Mouse (Mus musculus) liver, postnatal 0 days (tissue): Measurements from ENCODE around the gene Stard13.

ENCODE experiments used
- CTCF ChIP-seq: sonication (generic); IDR thresholded peaks from 2 replicates; pipeline ENCODE4 v1.5.1; 2016; ENCODE audit warnings: antibody characterized with exemption, low read depth
- EP300 ChIP-seq: IDR thresholded peaks from 2 replicates; pipeline ENCODE4 v1.6.1; 2016; ENCODE audit warnings: antibody characterized with exemption, low read depth, mild to moderate bottlenecking

DNA sequence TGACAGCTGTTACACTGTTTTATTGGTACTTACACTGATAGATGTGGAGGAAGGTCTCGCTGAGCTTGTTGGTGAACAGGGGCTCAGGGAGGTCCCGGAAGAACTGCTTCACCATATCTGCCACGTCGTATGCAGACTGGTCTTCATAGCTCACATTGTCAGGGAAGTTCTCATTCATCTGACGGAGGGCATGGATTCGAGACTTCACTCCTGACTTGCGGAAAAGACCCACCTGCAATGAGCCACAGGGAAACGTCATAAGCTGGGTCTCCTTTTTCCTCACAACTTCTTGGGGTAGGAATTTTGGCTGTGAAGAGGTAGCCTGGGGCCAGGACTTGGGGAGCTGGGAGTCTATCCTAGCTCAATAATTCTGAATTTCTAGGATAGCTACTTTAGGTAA, 181.3 kb downstream of the Stard13 start:
- TF ChIP-seq CTCF, result no peak
- TF ChIP-seq EP300, result no peak
